Mouse (Mus musculus): ENCODE results near the gene Gal3st1. TPM values are rescaled to one million over a fixed set of nuclear protein-coding genes. Genes with fewer than 3 reads are reported as not detected.
"Not testable (repeated sequence)": the region's sequence is repeated elsewhere in the genome, so short reads cannot be mapped to it uniquely, and the experiment has no call there.

The Gal3st1 gene
- polyA plus RNA-seq, 1 experiment from 2014 or later, result 1.6 TPM

DNA sequence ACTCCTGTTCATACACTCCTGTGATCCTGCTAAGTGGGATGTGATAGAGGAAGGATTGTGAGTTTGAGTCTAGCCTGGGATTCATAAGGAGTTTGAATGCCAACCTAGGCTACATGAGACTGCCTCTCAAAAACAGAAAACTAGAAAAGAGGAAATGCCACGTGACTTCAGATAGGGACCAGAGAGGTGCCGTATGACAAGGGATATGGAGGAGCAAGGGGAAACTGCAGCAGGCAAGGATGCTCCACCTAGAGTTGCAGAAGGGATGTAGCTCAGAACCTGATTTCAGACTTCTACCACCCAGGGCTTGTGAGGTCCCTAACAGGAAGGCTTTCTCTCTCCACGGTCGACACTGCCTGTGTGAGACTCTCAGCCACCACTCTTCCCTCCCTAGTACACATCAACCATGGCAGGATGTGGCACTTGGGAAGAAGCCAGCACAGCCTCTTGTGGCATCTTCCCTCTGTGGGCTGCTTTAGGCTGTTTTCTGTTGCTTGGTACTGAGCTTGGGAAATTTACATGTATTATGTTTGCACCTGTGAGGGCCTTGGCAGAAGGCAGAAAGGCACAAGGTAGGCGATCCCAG lies 21.9 kb downstream of the Gal3st1 start:
- no peak overlapping the region for H3K27ac ChIP-seq (replicated peaks)

GRCm38 (mm10) chr11:4006462-4006861 lies 23.0 kb downstream of the Gal3st1 start:
- no peak for ATAC-seq (ENCODE audit: insufficient read depth)
- no peaks in the 10 kb centered on the region for H3K27me3 ChIP-seq
- 59% methylated on average over 3 of the region's 3 CpGs for WGBS (ENCODE audit: insufficient replicate concordance)
- H3K9me3 ChIP-seq (replicated peaks), result no peaks in the 10 kb centered on the region
- no peak overlapping the region for H3K4me2 ChIP-seq
- no peak overlapping the region for H3K27ac ChIP-seq (replicated peaks)
- H3K36me3 ChIP-seq (replicated peaks), result no peaks in the 10 kb centered on the region
- no peaks in the 10 kb centered on the region for H3K4me1 ChIP-seq (replicated peaks)
- H3K9ac ChIP-seq, result no peak overlapping the region
- no peak overlapping the region for H3K4me3 ChIP-seq (replicated peaks)

More for the DNA sequence above, 21.9 kb downstream of the Gal3st1 start:
- Histone ChIP-seq H3K4me2 (no peak overlapping the region), H3K9ac (no peak overlapping the region), H3K4me3 (replicated peaks) (no peak overlapping the region), H3K9me3 (replicated peaks) (no peaks in the 10 kb centered on the region), H3K4me1 (replicated peaks) (no peaks in the 10 kb centered on the region), H3K27me3 (peaks cover 1% of the 10 kb centered on the region; the same call in 1 of the 2 replicates), H3K36me3 (replicated peaks) (no peaks in the 10 kb centered on the region)
- ATAC-seq (ENCODE audit: insufficient read depth), result no peak
- WGBS (ENCODE audit: insufficient replicate concordance), result 30% methylated on average over 5 of the region's 5 CpGs

DNA sequence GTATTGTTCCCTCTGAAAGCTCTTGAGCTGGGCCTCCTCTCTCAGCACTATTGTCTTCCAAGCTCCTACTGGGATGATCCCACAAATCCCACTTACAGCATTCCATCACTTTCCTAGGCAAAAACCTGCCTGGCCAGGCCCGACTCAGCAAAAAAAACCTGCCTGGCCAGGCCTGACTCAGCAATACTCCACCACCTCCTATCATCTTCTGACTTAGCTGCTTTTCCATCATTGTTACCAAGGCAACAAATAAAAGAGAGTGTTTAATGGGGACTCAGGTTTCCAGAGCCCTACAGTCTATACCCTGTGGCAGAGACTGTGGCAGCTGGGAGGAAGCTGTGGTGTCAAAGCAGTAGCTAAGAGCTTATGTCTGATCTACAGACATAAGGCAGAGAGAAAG lies 29.2 kb downstream of the Gal3st1 start:
- 58% methylated on average over 1 of the region's 1 CpGs for WGBS (ENCODE audit: insufficient replicate concordance)
- H3K36me3 ChIP-seq (replicated peaks), result no peaks in the 10 kb centered on the region

GRCm38 (mm10) chr11:4015796-4016195 lies 32.4 kb downstream of the Gal3st1 start:
- H3K4me3 ChIP-seq (replicated peaks); H3K4me1 ChIP-seq (replicated peaks); H3K4me2 ChIP-seq; H3K9me3 ChIP-seq (replicated peaks); H3K36me3 ChIP-seq (replicated peaks); H3K27me3 ChIP-seq; H3K9ac ChIP-seq; H3K27ac ChIP-seq (replicated peaks); ATAC-seq (ENCODE audit: insufficient read depth): not testable (repeated sequence)
- 68% methylated on average over 14 of the region's 14 CpGs for WGBS (ENCODE audit: insufficient replicate concordance)

More for the DNA sequence above, 29.2 kb downstream of the Gal3st1 start:
- H3K27ac ChIP-seq (replicated peaks), result no peak overlapping the region
- no peaks in the 10 kb centered on the region for H3K4me1 ChIP-seq (replicated peaks)
- no peak overlapping the region for H3K4me3 ChIP-seq (replicated peaks)
- no peak overlapping the region for H3K4me2 ChIP-seq
- no peaks in the 10 kb centered on the region for H3K9me3 ChIP-seq (replicated peaks)
- H3K27me3 ChIP-seq, result no peaks in the 10 kb centered on the region
- no peak overlapping the region for H3K9ac ChIP-seq
- no peak for ATAC-seq (ENCODE audit: insufficient read depth)

GRCm38 (mm10) chr11:4022111-4022510 lies 38.7 kb downstream of the Gal3st1 start:
- H3K4me2 ChIP-seq; ATAC-seq (ENCODE audit: insufficient read depth); H3K9me3 ChIP-seq (replicated peaks); H3K27me3 ChIP-seq; H3K4me3 ChIP-seq (replicated peaks); H3K4me1 ChIP-seq (replicated peaks); H3K36me3 ChIP-seq (replicated peaks); H3K27ac ChIP-seq (replicated peaks); H3K9ac ChIP-seq: not testable (repeated sequence)
- 56% methylated on average over 13 of the region's 13 CpGs for WGBS (ENCODE audit: insufficient replicate concordance)

DNA sequence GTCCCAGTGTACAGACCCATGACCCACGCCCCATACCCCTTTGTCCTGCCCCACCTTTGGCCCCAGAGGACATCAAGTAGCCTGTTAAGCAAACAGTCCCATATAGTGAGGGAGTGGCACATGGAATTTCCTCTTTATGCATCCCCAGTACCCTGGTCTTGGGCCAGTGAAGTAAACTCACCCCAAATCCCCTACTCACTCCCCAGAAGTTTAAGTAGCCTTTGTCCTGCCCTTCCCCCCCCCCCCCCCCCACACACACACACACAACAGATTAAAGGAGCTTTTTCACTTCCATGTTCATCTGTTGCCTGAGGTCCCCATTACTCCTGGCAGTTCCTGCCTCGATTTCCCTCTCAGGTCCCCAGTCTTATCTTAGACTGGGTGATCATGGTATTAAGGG lies 39.9 kb downstream of the Gal3st1 start:
- Histone ChIP-seq H3K4me3 (replicated peaks) (no peak overlapping the region), H3K4me2 (no peak overlapping the region), H3K9me3 (replicated peaks) (no peaks in the 10 kb centered on the region), H3K27ac (replicated peaks) (no peak overlapping the region), H3K4me1 (replicated peaks) (no peaks in the 10 kb centered on the region), H3K9ac (no peak overlapping the region), H3K36me3 (replicated peaks) (no peaks in the 10 kb centered on the region), H3K27me3 (no peaks in the 10 kb centered on the region)
- 31% methylated on average over 2 of the region's 2 CpGs for WGBS (ENCODE audit: insufficient replicate concordance)
- no peak for ATAC-seq (ENCODE audit: insufficient read depth)

DNA sequence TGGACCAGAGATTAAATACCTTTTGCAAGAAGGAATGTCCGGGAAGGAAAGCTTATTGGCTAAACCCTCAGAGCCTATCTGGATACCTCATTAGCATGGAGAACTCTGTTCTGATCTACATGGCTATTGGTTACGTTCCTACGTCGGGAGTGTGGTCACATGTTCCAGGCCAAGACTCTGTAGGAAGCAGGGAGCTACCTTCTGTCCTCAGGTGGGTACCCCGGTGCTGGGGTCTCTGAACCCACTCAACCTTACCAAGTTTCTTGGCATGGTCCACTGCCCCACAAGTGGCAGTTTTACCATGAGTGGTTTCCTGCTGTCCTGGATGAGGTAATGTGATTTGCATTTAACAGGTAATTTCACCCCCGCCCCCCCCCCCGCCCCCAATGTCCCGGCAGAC lies 43.6 kb downstream of the Gal3st1 start:
- Histone ChIP-seq H3K36me3 (replicated peaks) (no peaks in the 10 kb centered on the region), H3K9me3 (replicated peaks) (no peaks in the 10 kb centered on the region), H3K4me3 (replicated peaks) (no peak overlapping the region), H3K4me2 (no peak overlapping the region), H3K27me3 (no peaks in the 10 kb centered on the region), H3K4me1 (replicated peaks) (no peaks in the 10 kb centered on the region), H3K27ac (replicated peaks) (no peak overlapping the region), H3K9ac (no peak overlapping the region)
- 70% methylated on average over 8 of the region's 8 CpGs for WGBS (ENCODE audit: insufficient replicate concordance)
- ATAC-seq (ENCODE audit: insufficient read depth), result no peak

- H3K9ac ChIP-seq, result no peak overlapping the region
- no peak overlapping the region for H3K4me2 ChIP-seq
- H3K4me1 ChIP-seq (replicated peaks), result 0 out of 2 replicates have a peak, but pooled peaks cover 5% of the 10 kb centered on the region
- no peaks in the 10 kb centered on the region for H3K9me3 ChIP-seq (replicated peaks)
- H3K36me3 ChIP-seq (replicated peaks), result no peaks in the 10 kb centered on the region
- H3K27me3 ChIP-seq, result no peaks in the 10 kb centered on the region
- H3K27ac ChIP-seq (replicated peaks), result no peak overlapping the region
- ATAC-seq (ENCODE audit: insufficient read depth), result no peak
- H3K4me3 ChIP-seq (replicated peaks), result no peak overlapping the region
- WGBS (ENCODE audit: insufficient replicate concordance), result 63% methylated on average over 9 of the region's 9 CpGs
Measured at GRCm38 (mm10) chr11:4027561-4028334, 44.3 kb downstream of the Gal3st1 start.

DNA sequence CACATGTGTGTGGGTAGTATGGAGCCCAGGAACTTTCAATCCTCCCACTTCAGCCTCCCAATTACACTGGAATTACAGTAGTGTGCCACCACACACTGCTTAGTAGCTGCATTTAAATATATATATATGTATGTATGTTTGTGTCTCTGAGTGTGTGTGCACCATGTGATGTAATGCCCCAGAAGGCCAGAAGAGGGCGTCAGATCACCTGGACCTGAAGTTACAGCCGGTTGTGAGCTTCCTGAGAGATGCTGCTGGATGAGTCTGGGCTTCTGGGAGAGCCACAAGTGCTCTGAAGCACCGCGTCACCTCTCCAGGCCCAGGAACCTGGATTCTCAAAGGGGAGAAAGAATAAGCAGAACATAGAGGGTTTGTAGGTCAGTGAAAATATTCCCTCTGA lies 45.9 kb downstream of the Gal3st1 start:
- Histone ChIP-seq H3K4me2 (no peak overlapping the region), H3K36me3 (replicated peaks) (no peaks in the 10 kb centered on the region), H3K9ac (no peak overlapping the region), H3K4me3 (replicated peaks) (no peak overlapping the region), H3K9me3 (replicated peaks) (no peaks in the 10 kb centered on the region), H3K27ac (replicated peaks) (no peak overlapping the region), H3K27me3 (no peaks in the 10 kb centered on the region), H3K4me1 (replicated peaks) (peaks cover 5% of the 10 kb centered on the region; the same call in 1 of the 2 replicates)
- no peak for ATAC-seq (ENCODE audit: insufficient read depth)
- 61% methylated on average over 4 of the region's 4 CpGs for WGBS (ENCODE audit: insufficient replicate concordance)

- Histone ChIP-seq H3K36me3 (replicated peaks) (no peaks in the 10 kb centered on the region), H3K4me1 (replicated peaks) (peaks cover 5% of the 10 kb centered on the region; the same call in 1 of the 2 replicates), H3K27ac (replicated peaks) (peak within 1 kb of the TSS; percentile 41), H3K9ac (no peak within 1 kb of the TSS), H3K27me3 (no peaks in the 10 kb centered on the region), H3K4me2 (peak within 1 kb of the TSS; percentile 39), H3K4me3 (replicated peaks) (peak within 1 kb of the TSS; percentile 31), H3K9me3 (replicated peaks) (no peaks in the 10 kb centered on the region)
- WGBS (ENCODE audit: insufficient replicate concordance), result 45% methylated on average over 16 of the region's 16 CpGs
- peak; percentile 53 for ATAC-seq (ENCODE audit: insufficient read depth)
Measured at GRCm38 (mm10) chr11:4031126-4031941, 47.9 kb downstream of the Gal3st1 start, which contains the start of gene Sec14l4. TSS of gene Sec14l4 (plus strand) at chr11:4031462.

DNA sequence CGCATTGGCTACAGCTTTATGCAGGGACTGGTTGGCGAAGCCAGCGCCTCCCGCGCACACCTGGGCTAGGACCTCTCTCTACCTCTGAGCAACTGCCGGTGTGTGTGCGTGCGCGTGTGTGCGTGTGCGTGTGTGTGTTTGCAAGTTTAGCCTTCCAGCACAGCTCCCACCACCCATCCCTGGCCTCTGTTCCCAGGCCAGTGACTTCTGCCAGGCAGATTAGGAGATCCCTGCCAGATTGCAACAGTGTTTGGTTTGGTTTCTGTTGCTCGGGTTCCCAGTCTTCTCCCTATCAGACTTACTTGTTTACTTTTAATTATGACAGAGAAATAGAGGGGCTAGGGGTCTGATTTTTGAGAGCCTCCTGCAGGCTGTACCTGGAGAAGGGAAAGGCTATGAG lies 48.5 kb downstream of the Gal3st1 start:
- Histone ChIP-seq H3K4me2 (peak overlapping the region; percentile 39), H3K27me3 (no peaks in the 10 kb centered on the region), H3K36me3 (replicated peaks) (no peaks in the 10 kb centered on the region), H3K4me1 (replicated peaks) (peaks cover 5% of the 10 kb centered on the region; the same call in 1 of the 2 replicates), H3K9me3 (replicated peaks) (no peaks in the 10 kb centered on the region), H3K9ac (no peak overlapping the region), H3K4me3 (replicated peaks) (peak overlapping the region; percentile 31), H3K27ac (replicated peaks) (peak overlapping the region; percentile 41; the same call in 1 of the 2 replicates)
- no peak for ATAC-seq (ENCODE audit: insufficient read depth)
- WGBS (ENCODE audit: insufficient replicate concordance), result 54% methylated on average over 12 of the region's 12 CpGs

Data from liver, embryonic 15.5 days (tissue).